Mouse (Mus musculus): ENCODE results near the gene Prpf31. TPM values are rescaled to one million over a fixed set of nuclear protein-coding genes. Genes with fewer than 3 reads are reported as not detected.

Gene Prpf31
- polyA plus RNA-seq, 1 experiment from 2014 or later = 85.9 TPM

GRCm38 (mm10) chr7:3606798-3607197, 23.0 kb upstream of the Prpf31 start:
- 14% methylated on average over 2 of the region's 2 CpGs for WGBS
- Histone ChIP-seq H3K36me3 (no peaks in the 10 kb centered on the region), H3K27me3 (replicated peaks) (no peaks in the 10 kb centered on the region), H3K27ac (replicated peaks) (no peak overlapping the region), H3K9me3 (replicated peaks) (no peaks in the 10 kb centered on the region), H3K4me2 (no peak overlapping the region), H3K4me3 (replicated peaks) (no peak overlapping the region), H3K4me1 (no peaks in the 10 kb centered on the region), H3K9ac (replicated peaks) (no peak overlapping the region)
- no peak for ATAC-seq (ENCODE audit: low FRiP score)

DNA sequence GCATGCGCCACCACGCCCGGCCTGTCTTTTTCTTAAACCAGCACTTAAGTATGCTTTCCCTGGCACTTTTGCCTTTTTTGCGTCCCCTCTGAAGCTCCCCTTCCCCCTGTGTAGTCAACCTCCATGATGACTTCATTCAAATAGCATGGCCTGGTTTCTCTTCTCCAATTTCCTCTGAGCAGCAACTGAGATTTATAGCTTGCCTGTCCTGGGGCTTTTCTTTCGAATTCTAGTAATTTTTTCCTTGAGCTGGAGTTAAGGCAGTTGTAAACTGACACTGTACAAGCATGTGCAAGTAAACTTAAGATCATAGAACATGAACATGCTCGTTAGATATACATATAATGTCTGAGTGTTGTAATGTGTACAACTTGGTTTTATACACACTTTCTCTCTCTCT, 22.4 kb upstream of the Prpf31 start:
- no peak for ATAC-seq (ENCODE audit: low FRiP score)
- no peak overlapping the region for H3K9ac ChIP-seq (replicated peaks)
- H3K4me3 ChIP-seq (replicated peaks) = no peak overlapping the region
- no peaks in the 10 kb centered on the region for H3K27me3 ChIP-seq (replicated peaks)
- no peaks in the 10 kb centered on the region for H3K4me1 ChIP-seq
- no peaks in the 10 kb centered on the region for H3K36me3 ChIP-seq
- H3K9me3 ChIP-seq (replicated peaks) = no peaks in the 10 kb centered on the region
- H3K4me2 ChIP-seq = no peak overlapping the region
- 90% methylated on average over 6 of the region's 6 CpGs for WGBS
- no peak overlapping the region for H3K27ac ChIP-seq (replicated peaks)

GRCm38 (mm10) chr7:3608668-3609067, 21.1 kb upstream of the Prpf31 start:
- Histone ChIP-seq H3K4me3 (replicated peaks) (no peak overlapping the region), H3K36me3 (no peaks in the 10 kb centered on the region), H3K27ac (replicated peaks) (no peak overlapping the region), H3K27me3 (replicated peaks) (no peaks in the 10 kb centered on the region; the same call in 1 of the 2 replicates), H3K4me1 (no peaks in the 10 kb centered on the region), H3K4me2 (no peak overlapping the region), H3K9me3 (replicated peaks) (no peaks in the 10 kb centered on the region), H3K9ac (replicated peaks) (no peak overlapping the region)
- ATAC-seq (ENCODE audit: low FRiP score) = no peak
- WGBS = 93% methylated on average over 3 of the region's 3 CpGs

DNA sequence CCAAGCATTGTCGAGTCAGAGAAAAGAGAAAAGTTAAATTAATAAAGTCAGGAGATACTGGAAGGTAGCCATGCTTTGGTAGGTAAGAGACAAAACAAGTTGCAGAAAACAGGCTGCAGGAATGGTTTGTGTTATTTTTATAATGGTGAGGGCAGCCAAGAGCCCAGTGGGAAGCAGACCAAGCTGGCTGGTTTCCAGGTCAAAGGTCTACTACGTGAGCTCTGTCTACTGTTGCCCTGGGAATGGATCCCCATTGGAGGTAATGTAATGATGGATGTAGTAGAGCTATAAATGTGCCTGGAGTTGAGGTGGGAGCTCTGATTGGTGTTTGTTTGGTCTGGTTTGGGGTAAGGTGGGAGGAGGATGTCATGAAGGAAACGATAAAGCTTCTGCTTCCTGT, 20.7 kb upstream of the Prpf31 start:
- H3K4me1 ChIP-seq = no peaks in the 10 kb centered on the region

GRCm38 (mm10) chr7:3610437-3610836, 19.3 kb upstream of the Prpf31 start:
- no peaks in the 10 kb centered on the region for H3K36me3 ChIP-seq
- H3K4me3 ChIP-seq (replicated peaks) = no peak overlapping the region
- H3K27ac ChIP-seq (replicated peaks) = no peak overlapping the region
- H3K9ac ChIP-seq (replicated peaks) = no peak overlapping the region
- H3K9me3 ChIP-seq (replicated peaks) = no peaks in the 10 kb centered on the region
- no peak overlapping the region for H3K4me2 ChIP-seq
- H3K4me1 ChIP-seq = no peaks in the 10 kb centered on the region
- no peaks in the 10 kb centered on the region; the same call in 1 of the 2 replicates for H3K27me3 ChIP-seq (replicated peaks)
- WGBS = 94% methylated on average over 3 of the region's 3 CpGs
- no peak for ATAC-seq (ENCODE audit: low FRiP score)

More for the DNA sequence above, 20.7 kb upstream of the Prpf31 start:
- Histone ChIP-seq H3K9ac (replicated peaks) (no peak overlapping the region), H3K36me3 (no peaks in the 10 kb centered on the region), H3K27me3 (replicated peaks) (no peaks in the 10 kb centered on the region; the same call in 1 of the 2 replicates), H3K4me2 (no peak overlapping the region), H3K9me3 (replicated peaks) (no peaks in the 10 kb centered on the region), H3K27ac (replicated peaks) (no peak overlapping the region), H3K4me3 (replicated peaks) (no peak overlapping the region)
- 61% methylated on average over 3 of the region's 3 CpGs for WGBS
- ATAC-seq (ENCODE audit: low FRiP score) = no peak

- Histone ChIP-seq H3K36me3 (no peaks in the 10 kb centered on the region), H3K27ac (replicated peaks) (no peak overlapping the region), H3K4me1 (no peaks in the 10 kb centered on the region), H3K4me2 (no peak overlapping the region), H3K4me3 (replicated peaks) (no peak overlapping the region), H3K9me3 (replicated peaks) (no peaks in the 10 kb centered on the region), H3K9ac (replicated peaks) (no peak overlapping the region), H3K27me3 (replicated peaks) (no peaks in the 10 kb centered on the region; the same call in 1 of the 2 replicates)
- no peak for ATAC-seq (ENCODE audit: low FRiP score)
- 91% methylated on average over 13 of the region's 13 CpGs for WGBS
These were observed 18.8 kb upstream of the Prpf31 start for GRCm38 (mm10) chr7:3611006-3611405.

DNA sequence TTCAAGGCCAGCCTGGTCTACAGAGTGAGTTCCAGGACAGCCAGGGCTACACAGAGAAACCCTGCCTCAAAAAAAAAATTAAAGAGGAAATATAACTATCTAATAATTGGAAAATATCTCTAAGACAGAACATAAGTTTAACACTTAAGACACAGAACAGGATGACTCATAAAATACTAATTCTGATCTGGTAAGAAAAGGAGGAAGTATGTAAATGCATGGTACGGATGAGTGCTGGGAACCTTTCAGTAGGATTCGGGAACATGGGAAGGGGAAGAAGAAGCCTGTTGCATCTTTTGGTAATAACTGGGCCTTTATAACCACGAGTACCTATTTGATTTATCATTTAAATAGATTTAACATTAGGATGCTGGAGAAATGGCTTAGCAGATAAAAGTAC, 15.8 kb upstream of the Prpf31 start:
- no peak overlapping the region for H3K9ac ChIP-seq (replicated peaks)

GRCm38 (mm10) chr7:3616057-3616388, 13.8 kb upstream of the Prpf31 start, which contains the start of gene Oscar:
Gene Oscar (minus strand): TSS chr7:3616157.
- H3K4me3 ChIP-seq (replicated peaks) = peak within 1 kb of the TSS; percentile 64
- no peaks in the 10 kb centered on the region; the same call in 1 of the 2 replicates for H3K27me3 ChIP-seq (replicated peaks)
- H3K36me3 ChIP-seq = peaks cover 18% of the 10 kb centered on the region
- H3K9ac ChIP-seq (replicated peaks) = no peak within 1 kb of the TSS
- H3K9me3 ChIP-seq (replicated peaks) = no peaks in the 10 kb centered on the region
- ATAC-seq (ENCODE audit: low FRiP score) = no peak
- peak within 1 kb of the TSS; percentile 84 for H3K4me2 ChIP-seq
- WGBS = 87% methylated on average over 4 of the region's 4 CpGs
- H3K27ac ChIP-seq (replicated peaks) = peak within 1 kb of the TSS; percentile 64; the same call in 1 of the 2 replicates
- peaks cover 19% of the 10 kb centered on the region for H3K4me1 ChIP-seq

More for the DNA sequence above, 15.8 kb upstream of the Prpf31 start:
- Histone ChIP-seq H3K9me3 (replicated peaks) (no peaks in the 10 kb centered on the region), H3K4me3 (replicated peaks) (no peak overlapping the region), H3K4me2 (no peak overlapping the region), H3K36me3 (peaks cover 1% of the 10 kb centered on the region; the same call in 1 of the 2 replicates), H3K27me3 (replicated peaks) (no peaks in the 10 kb centered on the region; the same call in 1 of the 2 replicates), H3K27ac (replicated peaks) (no peak overlapping the region), H3K4me1 (peaks cover 19% of the 10 kb centered on the region)
- 84% methylated on average over 3 of the region's 3 CpGs for WGBS
- ATAC-seq (ENCODE audit: low FRiP score) = no peak

DNA sequence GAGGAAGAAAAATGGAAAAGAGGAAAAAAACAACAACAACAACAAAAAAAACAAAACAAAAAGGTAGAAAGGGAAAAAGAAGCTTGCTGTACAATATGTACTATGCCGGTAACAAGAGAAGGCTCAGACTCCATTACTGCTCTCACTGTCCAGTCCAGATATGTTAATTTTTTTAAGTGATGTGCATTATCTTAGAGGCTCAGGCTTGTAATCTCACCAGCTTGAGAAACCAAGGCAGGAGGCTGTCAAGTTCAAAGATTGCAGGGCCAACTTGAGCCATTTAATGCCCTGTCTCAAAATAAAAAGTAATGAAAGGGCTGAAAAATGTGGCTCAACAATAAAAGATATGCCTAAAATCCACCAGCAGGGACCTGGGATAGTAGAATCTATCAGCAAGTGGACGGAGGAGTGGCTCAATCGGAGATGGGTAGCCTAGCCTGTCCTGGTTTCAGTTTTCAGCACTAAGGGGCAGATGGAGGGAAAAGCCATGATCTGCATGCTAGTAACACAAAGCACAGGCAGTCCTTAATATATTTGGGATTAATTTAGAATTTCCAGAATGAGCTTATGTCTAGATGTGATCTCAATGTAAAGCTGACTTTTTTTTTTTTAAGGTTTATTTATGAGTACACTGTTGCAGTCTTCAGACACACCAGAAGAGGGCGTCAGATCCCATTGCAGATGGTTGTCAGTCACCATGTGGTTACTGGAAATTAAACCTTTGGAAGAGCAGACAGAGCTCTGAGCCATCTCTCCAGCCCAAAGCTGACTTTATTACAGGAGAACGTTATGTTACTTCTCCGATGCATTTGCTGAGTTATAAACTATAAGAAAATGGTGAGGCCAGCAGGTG, 13.2 kb upstream of the Prpf31 start:
- H3K4me1 ChIP-seq = peaks cover 19% of the 10 kb centered on the region
- 43% methylated on average over 6 of the region's 6 CpGs for WGBS
- peak overlapping the region; percentile 84 for H3K4me2 ChIP-seq
- peak overlapping the region; percentile 64; the same call in 1 of the 2 replicates for H3K27ac ChIP-seq (replicated peaks)
- no peaks in the 10 kb centered on the region for H3K9me3 ChIP-seq (replicated peaks)
- peaks cover 18% of the 10 kb centered on the region for H3K36me3 ChIP-seq
- ATAC-seq (ENCODE audit: low FRiP score) = peak; percentile 63
- H3K9ac ChIP-seq (replicated peaks) = no peak overlapping the region
- H3K27me3 ChIP-seq (replicated peaks) = no peaks in the 10 kb centered on the region; the same call in 1 of the 2 replicates
- H3K4me3 ChIP-seq (replicated peaks) = peak overlapping the region; percentile 64

DNA sequence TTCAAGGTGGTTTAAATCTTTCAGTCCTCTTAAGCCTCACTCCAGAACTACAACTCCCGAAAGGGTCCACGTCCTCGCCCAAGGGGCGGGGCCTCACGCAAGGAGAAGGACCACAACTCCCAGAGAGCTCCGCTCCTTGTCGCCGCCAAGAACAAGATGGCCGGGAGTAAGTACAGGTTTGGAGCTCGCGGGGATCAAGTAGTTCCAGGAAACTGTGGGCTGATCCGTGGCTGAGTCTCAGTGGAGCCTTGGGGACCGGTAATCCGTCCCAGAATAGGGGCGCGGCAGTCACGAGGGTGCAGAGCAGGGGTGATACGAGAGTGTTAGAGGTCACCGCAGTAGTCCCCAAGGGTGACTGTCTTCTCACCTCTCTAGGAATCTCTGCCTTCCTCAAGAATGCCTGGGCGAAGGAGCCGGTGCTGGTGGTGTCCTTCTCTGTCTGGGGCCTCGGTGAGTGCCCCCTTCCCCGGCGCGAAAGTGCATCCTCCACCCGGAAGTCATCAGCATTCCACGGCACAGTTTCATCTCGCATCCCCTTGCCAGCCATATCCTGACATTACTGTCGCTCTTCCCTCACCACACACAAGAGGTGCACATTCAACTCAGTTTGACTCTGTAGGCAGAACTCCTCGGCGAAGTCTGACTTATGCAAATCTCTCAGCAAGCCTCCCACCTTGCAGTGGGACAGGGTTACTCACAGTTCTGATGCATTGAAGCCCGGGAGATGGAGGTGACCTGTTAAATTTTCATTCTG, 12.4 kb upstream of the Prpf31 start, which contains the start of gene Ndufa3:
Gene Ndufa3, plus strand, starts transcription at position 132 of the 754 bp plus-strand sequence.
- H3K27me3 ChIP-seq (replicated peaks) = no peaks in the 10 kb centered on the region; the same call in 1 of the 2 replicates
- WGBS = 1% methylated on average over 32 of the region's 32 CpGs
- peak; percentile 96 for ATAC-seq (ENCODE audit: low FRiP score)
- no peaks in the 10 kb centered on the region for H3K9me3 ChIP-seq (replicated peaks)
- H3K9ac ChIP-seq (replicated peaks) = peak within 1 kb of the TSS; percentile 69
- peak within 1 kb of the TSS; percentile 84 for H3K4me2 ChIP-seq
- H3K36me3 ChIP-seq = peaks cover 24% of the 10 kb centered on the region
- H3K27ac ChIP-seq (replicated peaks) = peak within 1 kb of the TSS; percentile 83
- H3K4me1 ChIP-seq = peaks cover 19% of the 10 kb centered on the region
- peak within 1 kb of the TSS; percentile 64 for H3K4me3 ChIP-seq (replicated peaks)

DNA sequence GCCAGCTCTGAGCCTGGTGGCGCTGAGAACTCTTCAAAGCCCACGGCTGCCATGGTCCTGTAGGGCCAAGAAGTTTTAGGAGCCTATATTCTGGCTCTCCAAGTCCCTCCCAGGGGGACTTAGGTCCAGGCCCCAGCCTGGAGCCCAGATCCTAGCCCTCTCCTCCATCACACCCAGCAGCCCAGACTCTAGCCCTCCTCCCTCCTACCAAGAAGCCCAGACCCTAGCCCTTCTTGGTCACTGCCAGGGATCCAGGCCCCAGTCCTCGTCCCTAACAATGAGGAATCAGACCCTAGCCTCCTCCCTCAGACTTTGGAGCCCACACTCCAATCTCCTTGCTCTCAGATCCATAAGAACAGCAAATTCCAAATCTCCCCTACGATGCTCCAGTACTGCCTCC, 755 bp upstream of the Prpf31 start:
- Histone ChIP-seq H3K27ac (replicated peaks) (peak overlapping the region; percentile 92), H3K9me3 (replicated peaks) (no peaks in the 10 kb centered on the region), H3K36me3 (peaks cover 36% of the 10 kb centered on the region), H3K4me1 (peaks cover 34% of the 10 kb centered on the region), H3K4me3 (replicated peaks) (peak overlapping the region; percentile 74), H3K9ac (replicated peaks) (peak overlapping the region; percentile 79), H3K27me3 (replicated peaks) (no peaks in the 10 kb centered on the region), H3K4me2 (peak overlapping the region; percentile 99)
- ATAC-seq (ENCODE audit: low FRiP score) = peak; percentile 51
- 28% methylated on average over 4 of the region's 4 CpGs for WGBS
